Mouse (Mus musculus) retina, postnatal 1 day (tissue): ENCODE results near the gene Cnnm2.

Experiments
- DNase-seq: peaks from one replicate; pipeline ENCODE4 v3.0.0-alpha.2; 2012

Gene Cnnm2

GRCm38 (mm10) chr19:46848381-46849268, 87.2 kb downstream of the Cnnm2 start:
- DNase-seq, result no peak

GRCm38 (mm10) chr19:46849443-46849997, 88.1 kb downstream of the Cnnm2 start:
- no peak for DNase-seq

- DNase-seq, result no peak
These were observed 94.8 kb downstream of the Cnnm2 start for GRCm38 (mm10) chr19:46856232-46856631.

- DNase-seq, result no peak
These were observed 95.4 kb downstream of the Cnnm2 start for GRCm38 (mm10) chr19:46856780-46857179.

- DNase-seq, result peak; percentile 75
These were observed 96.0 kb downstream of the Cnnm2 start for GRCm38 (mm10) chr19:46857277-46857989.

GRCm38 (mm10) chr19:46858200-46858599, 96.8 kb downstream of the Cnnm2 start:
- DNase-seq, result no peak

GRCm38 (mm10) chr19:46862556-46862955, 101.2 kb downstream of the Cnnm2 start:
- no peak for DNase-seq

- DNase-seq, result no peak
These were observed 102.0 kb downstream of the Cnnm2 start for GRCm38 (mm10) chr19:46863236-46863927.

- DNase-seq, result no peak
These were observed 102.7 kb downstream of the Cnnm2 start for GRCm38 (mm10) chr19:46864079-46864478.

- DNase-seq, result no peak
These were observed 103.4 kb downstream of the Cnnm2 start for GRCm38 (mm10) chr19:46864731-46865331.

GRCm38 (mm10) chr19:46865381-46865780, 104.0 kb downstream of the Cnnm2 start:
- no peak for DNase-seq

GRCm38 (mm10) chr19:46869049-46869448, 107.7 kb downstream of the Cnnm2 start:
- DNase-seq, result no peak

- DNase-seq, result peak; percentile 83
These were observed 108.1 kb downstream of the Cnnm2 start for GRCm38 (mm10) chr19:46869526-46869925.

GRCm38 (mm10) chr19:46871096-46871495, 109.7 kb downstream of the Cnnm2 start:
- DNase-seq, result no peak

- no peak for DNase-seq
These were observed 110.3 kb downstream of the Cnnm2 start for GRCm38 (mm10) chr19:46871651-46872050.

- no peak for DNase-seq
These were observed 112.5 kb downstream of the Cnnm2 start for GRCm38 (mm10) chr19:46873924-46874323.

- DNase-seq, result peak; percentile 81
These were observed 114.4 kb downstream of the Cnnm2 start for GRCm38 (mm10) chr19:46875790-46876189.

- DNase-seq, result no peak
These were observed 116.5 kb downstream of the Cnnm2 start for GRCm38 (mm10) chr19:46877886-46878285.

GRCm38 (mm10) chr19:46878346-46878745, 117.0 kb downstream of the Cnnm2 start:
- DNase-seq, result peak; percentile 74

GRCm38 (mm10) chr19:46879876-46880275, 118.5 kb downstream of the Cnnm2 start:
- DNase-seq, result no peak

- DNase-seq, result no peak
These were observed 124.0 kb downstream of the Cnnm2 start for GRCm38 (mm10) chr19:46885365-46885764.

GRCm38 (mm10) chr19:46886826-46887225, 125.4 kb downstream of the Cnnm2 start:
- DNase-seq, result no peak
